Mouse (Mus musculus) lung, adult 2 months (tissue): ENCODE results near the gene Ticam1.

ENCODE experiments used
- CTCF ChIP-seq: fragments of 200-500 bp; IDR thresholded peaks from 2 replicates; pipeline ENCODE4 v1.5.1; 2011; ENCODE audit warnings: mild to moderate bottlenecking, low read length, control low read depth; ENCODE audit not compliant: insufficient read depth
- POLR2A ChIP-seq: fragments of 200-500 bp; IDR thresholded peaks from 2 replicates; pipeline ENCODE4 v1.6.1; 2011; ENCODE audit warnings: low read depth, mild to moderate bottlenecking, control low read depth, low read length, borderline replicate concordance; ENCODE audit errors: extremely low read depth

DNA sequence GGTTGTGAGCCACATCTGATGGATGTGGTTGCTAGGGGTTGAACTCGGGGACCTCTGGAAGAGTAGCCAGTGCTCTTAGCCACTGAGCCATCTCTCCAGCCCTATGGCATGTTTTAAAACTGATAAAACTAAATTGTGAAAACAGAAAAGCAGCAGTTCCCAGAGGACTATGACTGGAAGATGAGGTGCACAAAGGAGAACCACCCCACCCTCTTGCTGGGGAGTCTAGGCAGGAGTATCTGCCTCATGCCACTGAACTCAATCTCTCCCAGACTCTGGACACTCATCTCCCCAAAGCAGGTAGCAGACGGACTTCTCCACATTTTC, 944 bp upstream of the Ticam1 start:
- TF ChIP-seq CTCF: no peak
- TF ChIP-seq POLR2A: no peak
